Mouse (Mus musculus) limb, embryonic 11.5 days (tissue): ENCODE data around the gene Eef1akmt4. TPM values are rescaled to one million over a fixed set of nuclear protein-coding genes. Genes with fewer than 3 reads are reported as not detected.

Experiments used
- microRNA counts: library from miRNA; unstranded; fragments of <30 nt; microRNA quantifications from one replicate; lab custom pipeline; 2016
- microRNA-seq: library from miRNA; unstranded; fragments of <30 nt; microRNA quantifications from one replicate; pipeline ENCODE4, GENCODE M21; 2016
- polyA plus RNA-seq: library from polyadenylated mRNA; unstranded; fragments of >200 nt; fragmentation: Nextera tagmentation; extraction: Ambion mirVana; gene quantifications from 2 replicates; pipeline ENCODE4 v1.2.1, GENCODE M21; 2014

Gene Eef1akmt4
- polyA plus RNA-seq, 1 experiment from 2014 or later: 42.1 TPM

MicroRNA genes within 50 kb of the gene (microRNA counts, 519-probe panel; counts per million panel counts)
- 4,079 counts per million, percentile 60 among the panel's probes with 10 or more counts for microRNA mmu-miR-1224 (lab: Ali Mortazavi, UCI)

Small RNAs within 50 kb of the gene (microRNA-seq; reads per million reads assigned to microRNA genes)
- not detected for gene Mir1224

Other genes with a start within 250 kb of the Eef1akmt4 start
- 46.1 and 54.5 TPM in 2 replicates for gene Abcc5, start 185.2 kb upstream of the Eef1akmt4 start, polyA plus RNA-seq
- 143 and 151 TPM in 2 replicates for gene Eif2b5, start 112.8 kb upstream of the Eef1akmt4 start, polyA plus RNA-seq
- 40.4 and 46.2 TPM in 2 replicates for gene Dvl3, start 94.6 kb upstream of the Eef1akmt4 start, polyA plus RNA-seq
- gene Ap2m1, start 76.1 kb upstream of the Eef1akmt4 start, polyA plus RNA-seq: 597 and 631 TPM in 2 replicates
- gene Abcf3, start 63.0 kb upstream of the Eef1akmt4 start, polyA plus RNA-seq: 51.4 and 52.6 TPM in 2 replicates
- 0.23 and 0.55 TPM in 2 replicates for gene Vwa5b2, start 22.1 kb upstream of the Eef1akmt4 start, polyA plus RNA-seq
- not detected in 2 replicates for gene Gm49333, start within 50 bp of the Eef1akmt4 start, polyA plus RNA-seq
- gene Alg3, start 142 bp downstream of the Eef1akmt4 start, polyA plus RNA-seq: 53.4 and 55.4 TPM in 2 replicates
- 0.87 and 1.2 TPM in 2 replicates for gene Camk2n2, start 9.7 kb downstream of the Eef1akmt4 start, polyA plus RNA-seq
- 3.0 and 3.4 TPM in 2 replicates for gene Ece2, start 18.2 kb downstream of the Eef1akmt4 start, polyA plus RNA-seq
- gene Psmd2, start 40.1 kb downstream of the Eef1akmt4 start, polyA plus RNA-seq: 480 and 491 TPM in 2 replicates
- 170 and 190 TPM in 2 replicates for gene Eif4g1, start 56.7 kb downstream of the Eef1akmt4 start, polyA plus RNA-seq
- gene Fam131a, start 81.6 kb downstream of the Eef1akmt4 start, polyA plus RNA-seq: 3.5 and 4.1 TPM in 2 replicates
- gene Polr2h, start 106.1 kb downstream of the Eef1akmt4 start, polyA plus RNA-seq: 136 and 140 TPM in 2 replicates
- 21.0 and 23.1 TPM in 2 replicates for gene Clcn2, start 106.2 kb downstream of the Eef1akmt4 start, polyA plus RNA-seq
- gene Chrd, start 121.5 kb downstream of the Eef1akmt4 start, polyA plus RNA-seq: 2.0 and 3.4 TPM in 2 replicates
- 0.28 and 0.71 TPM in 2 replicates for gene Thpo, start 122.9 kb downstream of the Eef1akmt4 start, polyA plus RNA-seq